Mouse (Mus musculus): Measurements from ENCODE around the gene Sptbn4. TPM values are rescaled to one million over a fixed set of nuclear protein-coding genes. Genes with fewer than 3 reads are reported as not detected.

Gene Sptbn4
- polyA plus RNA-seq, 1 experiment from 2014 or later: 0.09 TPM

- Histone ChIP-seq H3K27me3 (peaks cover 64% of the 10 kb centered on the region), H3K9ac (no peak overlapping the region), H3K4me3 (replicated peaks) (no peak overlapping the region), H3K36me3 (replicated peaks) (no peaks in the 10 kb centered on the region), H3K4me2 (peak overlapping the region; percentile 82), H3K4me1 (replicated peaks) (peaks cover 43% of the 10 kb centered on the region), H3K27ac (replicated peaks) (no peak overlapping the region), H3K9me3 (replicated peaks) (no peaks in the 10 kb centered on the region)
- WGBS (ENCODE audit: insufficient replicate concordance): 48% methylated on average over 6 of the region's 6 CpGs
- no peak for ATAC-seq (ENCODE audit: insufficient read depth)
Observed at GRCm38 (mm10) chr7:27360749-27361148, 86.7 kb downstream of the Sptbn4 start.

DNA sequence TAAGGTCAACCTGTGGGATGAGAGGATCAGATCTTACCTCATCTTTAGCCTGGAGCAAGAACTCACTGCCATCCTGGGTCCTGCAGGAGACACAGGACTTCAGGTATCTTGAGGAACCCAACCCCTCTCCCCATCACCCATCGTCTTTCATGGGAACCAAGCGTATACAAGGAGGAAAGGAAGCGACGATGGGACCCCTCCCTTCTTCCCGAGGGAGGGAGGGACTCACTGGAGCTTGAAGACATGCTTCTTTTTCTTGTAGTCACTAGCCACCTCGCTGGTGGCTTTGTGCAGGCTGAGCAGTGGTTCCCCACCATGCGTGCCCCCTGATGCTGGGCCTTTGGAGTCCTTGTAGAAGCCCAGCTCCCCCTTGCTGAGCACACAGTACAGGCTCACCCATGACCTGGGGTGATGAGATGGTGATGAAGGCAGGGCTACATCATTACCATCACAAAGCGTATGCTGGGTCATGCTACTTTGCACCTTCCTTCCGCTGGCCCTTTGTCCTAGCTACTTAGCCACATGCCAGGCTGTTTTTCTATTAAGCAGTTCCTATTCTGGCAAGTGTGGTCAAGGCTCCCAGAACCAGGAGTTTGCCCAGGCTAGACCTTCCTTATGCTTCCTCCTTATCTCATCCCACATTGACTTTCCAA is 87.7 kb downstream of the Sptbn4 start:
- H3K9ac ChIP-seq: no peak overlapping the region
- no peak for ATAC-seq (ENCODE audit: insufficient read depth)
- no peaks in the 10 kb centered on the region for H3K36me3 ChIP-seq (replicated peaks)
- 75% methylated on average over 9 of the region's 9 CpGs for WGBS (ENCODE audit: insufficient replicate concordance)
- no peak overlapping the region for H3K4me3 ChIP-seq (replicated peaks)
- peaks cover 55% of the 10 kb centered on the region for H3K27me3 ChIP-seq
- H3K4me1 ChIP-seq (replicated peaks): peaks cover 52% of the 10 kb centered on the region
- no peak overlapping the region for H3K4me2 ChIP-seq
- H3K9me3 ChIP-seq (replicated peaks): no peaks in the 10 kb centered on the region
- H3K27ac ChIP-seq (replicated peaks): no peak overlapping the region

- H3K4me2 ChIP-seq: no peak overlapping the region
- H3K9ac ChIP-seq: no peak overlapping the region
- H3K4me3 ChIP-seq (replicated peaks): no peak overlapping the region
- no peak overlapping the region for H3K27ac ChIP-seq (replicated peaks)
- H3K9me3 ChIP-seq (replicated peaks): no peaks in the 10 kb centered on the region
- ATAC-seq (ENCODE audit: insufficient read depth): no peak
- peaks cover 48% of the 10 kb centered on the region for H3K27me3 ChIP-seq
- no peaks in the 10 kb centered on the region for H3K36me3 ChIP-seq (replicated peaks)
- 64% methylated on average over 2 of the region's 2 CpGs for WGBS (ENCODE audit: insufficient replicate concordance)
- peaks cover 56% of the 10 kb centered on the region for H3K4me1 ChIP-seq (replicated peaks)
Observed at GRCm38 (mm10) chr7:27359162-27359561, 88.3 kb downstream of the Sptbn4 start.

- Histone ChIP-seq H3K4me2 (peak overlapping the region; percentile 90), H3K9ac (no peak overlapping the region), H3K4me1 (replicated peaks) (peaks cover 57% of the 10 kb centered on the region), H3K9me3 (replicated peaks) (no peaks in the 10 kb centered on the region), H3K27ac (replicated peaks) (peak overlapping the region; percentile 80), H3K36me3 (replicated peaks) (0 out of 2 replicates have a peak, but pooled peaks cover 8% of the 10 kb centered on the region), H3K4me3 (replicated peaks) (peak overlapping the region; percentile 83), H3K27me3 (peaks cover 32% of the 10 kb centered on the region)
- ATAC-seq (ENCODE audit: insufficient read depth): no peak
- WGBS (ENCODE audit: insufficient replicate concordance): 3% methylated on average over 3 of the region's 3 CpGs
Observed at GRCm38 (mm10) chr7:27357595-27357978, 89.9 kb downstream of the Sptbn4 start.

DNA sequence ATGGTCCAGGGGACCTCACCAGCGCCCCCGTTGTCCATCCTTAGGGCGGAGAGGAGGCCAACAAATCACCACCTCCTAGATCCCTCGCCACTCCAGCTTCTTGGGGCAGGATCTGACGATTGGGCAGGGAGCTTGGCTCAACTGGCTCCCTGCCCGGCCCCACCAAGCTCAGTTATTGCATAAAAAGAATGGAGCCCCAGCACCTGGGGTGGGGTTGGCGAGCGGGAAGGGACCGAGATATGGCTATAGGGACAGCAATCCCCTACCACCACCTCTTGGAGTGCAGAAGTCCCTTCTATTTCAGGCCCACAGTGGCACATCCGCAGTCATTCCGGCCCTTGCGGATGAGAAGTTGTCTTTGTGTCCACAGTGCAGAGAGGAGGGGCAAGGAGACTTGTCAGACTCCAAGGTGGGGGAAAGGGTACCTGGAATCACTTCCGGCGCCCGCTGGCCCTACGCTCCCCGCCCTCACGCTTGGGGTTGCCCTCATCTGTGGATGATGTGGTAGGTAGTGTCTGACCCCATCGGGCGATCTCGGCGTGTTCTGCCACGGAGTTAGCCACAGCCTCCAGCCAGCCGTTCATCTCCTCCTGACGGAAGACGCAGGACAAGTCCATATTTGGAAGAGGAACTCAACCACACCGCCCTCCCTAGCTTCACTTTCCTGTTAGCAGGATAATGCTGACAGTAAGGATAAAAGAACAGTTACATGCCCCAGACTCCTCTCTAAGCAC is 90.5 kb downstream of the Sptbn4 start, which contains the start of gene Gm20479:
TSS of gene Gm20479 (minus strand) at position 559 of the 734 bp plus-strand sequence.
- Histone ChIP-seq H3K9me3 (replicated peaks) (no peaks in the 10 kb centered on the region), H3K9ac (peak within 1 kb of the TSS; percentile 65), H3K4me3 (replicated peaks) (peak within 1 kb of the TSS; percentile 83), H3K27me3 (peaks cover 27% of the 10 kb centered on the region), H3K4me2 (peak within 1 kb of the TSS; percentile 90), H3K36me3 (replicated peaks) (peaks cover 11% of the 10 kb centered on the region; the same call in 1 of the 2 replicates), H3K4me1 (replicated peaks) (peaks cover 58% of the 10 kb centered on the region), H3K27ac (replicated peaks) (peak within 1 kb of the TSS; percentile 80)
- no peak for ATAC-seq (ENCODE audit: insufficient read depth)
- WGBS (ENCODE audit: insufficient replicate concordance): 4% methylated on average over 27 of the region's 27 CpGs

DNA sequence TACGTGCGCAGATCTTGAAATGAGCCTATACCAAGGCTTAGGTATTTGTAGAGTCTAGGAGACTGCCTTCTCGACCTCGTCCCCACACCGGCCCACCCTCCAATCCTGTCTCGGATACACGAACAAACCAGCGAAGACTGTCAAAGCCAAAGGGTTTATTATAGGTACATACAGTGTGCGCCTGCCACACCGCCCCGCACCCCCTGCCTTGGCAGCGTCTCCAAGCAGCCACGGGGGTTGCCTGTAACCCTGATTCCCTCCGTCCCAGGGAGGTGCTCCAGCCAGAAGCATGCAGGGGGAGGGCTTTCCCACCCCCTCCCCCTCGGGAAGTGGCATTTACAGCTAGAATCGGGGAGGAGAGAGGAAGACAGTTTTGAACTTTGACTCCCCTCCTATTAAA is 91.2 kb downstream of the Sptbn4 start:
- H3K36me3 ChIP-seq (replicated peaks): peaks cover 11% of the 10 kb centered on the region; the same call in 1 of the 2 replicates
- H3K27ac ChIP-seq (replicated peaks): peak overlapping the region; percentile 80
- peak overlapping the region; percentile 83 for H3K4me3 ChIP-seq (replicated peaks)
- no peaks in the 10 kb centered on the region for H3K9me3 ChIP-seq (replicated peaks)
- ATAC-seq (ENCODE audit: insufficient read depth): peak; percentile 16
- WGBS (ENCODE audit: insufficient replicate concordance): 1% methylated on average over 16 of the region's 16 CpGs
- H3K4me2 ChIP-seq: peak overlapping the region; percentile 90
- peaks cover 21% of the 10 kb centered on the region for H3K27me3 ChIP-seq
- peak overlapping the region; percentile 65 for H3K9ac ChIP-seq
- H3K4me1 ChIP-seq (replicated peaks): peaks cover 51% of the 10 kb centered on the region

DNA sequence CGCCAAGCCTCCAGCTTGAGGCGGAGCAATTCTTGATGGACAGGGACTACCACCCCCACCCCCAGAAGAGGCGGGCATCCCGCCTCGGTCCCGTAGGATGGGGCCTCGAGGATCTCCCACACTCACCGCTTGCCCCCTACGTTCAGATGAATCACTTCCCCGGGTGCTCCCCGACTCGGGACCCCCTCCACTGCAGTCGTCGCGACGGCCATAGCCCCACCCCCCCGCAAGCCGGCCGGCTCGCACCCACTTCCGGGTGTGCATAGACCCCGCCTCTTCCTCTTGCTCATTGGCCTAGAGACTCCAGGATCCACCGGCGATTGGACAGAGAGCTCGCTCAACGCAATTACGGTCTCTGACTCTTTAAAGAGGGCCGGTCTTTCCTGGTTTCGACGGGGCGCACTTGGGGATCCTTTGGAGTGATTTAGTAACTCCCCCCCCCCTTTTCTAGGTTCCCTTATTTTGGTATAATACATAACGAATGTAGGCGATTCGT is 91.7 kb downstream of the Sptbn4 start, which contains the start of gene Shkbp1:
TSS of gene Shkbp1 (minus strand) at position 275 of the 496 bp plus-strand sequence.
- Histone ChIP-seq H3K4me3 (replicated peaks) (peak within 1 kb of the TSS; percentile 83), H3K4me1 (replicated peaks) (peaks cover 46% of the 10 kb centered on the region), H3K9me3 (replicated peaks) (no peaks in the 10 kb centered on the region), H3K9ac (peak within 1 kb of the TSS; percentile 65), H3K27ac (replicated peaks) (peak within 1 kb of the TSS; percentile 80), H3K27me3 (peaks cover 21% of the 10 kb centered on the region), H3K4me2 (peak within 1 kb of the TSS; percentile 90), H3K36me3 (replicated peaks) (peaks cover 11% of the 10 kb centered on the region; the same call in 1 of the 2 replicates)
- WGBS (ENCODE audit: insufficient replicate concordance): 1% methylated on average over 34 of the region's 34 CpGs
- peak; percentile 87 for ATAC-seq (ENCODE audit: insufficient read depth)

- ATAC-seq (ENCODE audit: insufficient read depth): no peak
- Histone ChIP-seq H3K9me3 (replicated peaks) (no peaks in the 10 kb centered on the region), H3K4me2 (peak overlapping the region; percentile 90), H3K27me3 (peaks cover 21% of the 10 kb centered on the region), H3K4me3 (replicated peaks) (peak overlapping the region; percentile 83), H3K9ac (peak overlapping the region; percentile 65), H3K4me1 (replicated peaks) (peaks cover 44% of the 10 kb centered on the region), H3K36me3 (replicated peaks) (peaks cover 16% of the 10 kb centered on the region), H3K27ac (replicated peaks) (peak overlapping the region; percentile 80)
- WGBS (ENCODE audit: insufficient replicate concordance): 9% methylated on average over 14 of the region's 14 CpGs
Observed at GRCm38 (mm10) chr7:27355261-27355660, 92.2 kb downstream of the Sptbn4 start.

- Histone ChIP-seq H3K4me1 (replicated peaks) (peaks cover 44% of the 10 kb centered on the region), H3K9me3 (replicated peaks) (no peaks in the 10 kb centered on the region), H3K9ac (0 out of 2 replicates have a peak overlapping the region, but pooled peaks have one; percentile 7), H3K27me3 (peaks cover 19% of the 10 kb centered on the region), H3K4me3 (replicated peaks) (peak overlapping the region; percentile 83), H3K36me3 (replicated peaks) (peaks cover 18% of the 10 kb centered on the region), H3K4me2 (peak overlapping the region; percentile 90), H3K27ac (replicated peaks) (peak overlapping the region; percentile 80)
- 18% methylated on average over 4 of the region's 4 CpGs for WGBS (ENCODE audit: insufficient replicate concordance)
- peak; percentile 53 for ATAC-seq (ENCODE audit: insufficient read depth)
Observed at GRCm38 (mm10) chr7:27354783-27355182, 92.7 kb downstream of the Sptbn4 start.

DNA sequence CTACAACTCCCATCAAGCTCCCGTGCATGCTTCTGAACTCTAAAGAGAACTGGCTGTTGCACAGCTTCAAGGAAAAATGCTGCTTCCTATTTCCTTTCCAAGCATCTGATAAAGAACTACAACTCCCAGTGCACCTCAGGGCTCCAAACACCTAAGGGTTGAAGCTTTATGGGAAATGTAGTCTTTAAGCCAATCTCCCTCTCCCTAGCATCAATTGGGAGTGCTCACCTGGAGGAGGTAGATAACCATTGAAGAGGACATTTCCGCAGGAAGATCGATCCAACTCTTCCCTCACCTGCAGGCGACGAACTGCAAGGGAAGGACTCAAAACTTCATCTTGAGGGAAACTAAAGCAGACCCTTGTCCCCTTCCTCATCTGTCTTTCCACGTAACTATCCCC is 93.3 kb downstream of the Sptbn4 start:
- WGBS (ENCODE audit: insufficient replicate concordance): 29% methylated on average over 6 of the region's 6 CpGs
- Histone ChIP-seq H3K9ac (0 out of 2 replicates have a peak overlapping the region, but pooled peaks have one; percentile 7), H3K4me3 (replicated peaks) (peak overlapping the region; percentile 83), H3K4me2 (peak overlapping the region; percentile 90), H3K36me3 (replicated peaks) (peaks cover 18% of the 10 kb centered on the region), H3K27ac (replicated peaks) (peak overlapping the region; percentile 80), H3K27me3 (peaks cover 17% of the 10 kb centered on the region), H3K4me1 (replicated peaks) (peaks cover 44% of the 10 kb centered on the region), H3K9me3 (replicated peaks) (no peaks in the 10 kb centered on the region)
- no peak for ATAC-seq (ENCODE audit: insufficient read depth)

- H3K9ac ChIP-seq: no peak overlapping the region
- H3K4me1 ChIP-seq (replicated peaks): no peaks in the 10 kb centered on the region
- H3K4me3 ChIP-seq (replicated peaks): no peak overlapping the region
- no peak overlapping the region for H3K27ac ChIP-seq (replicated peaks)
- no peaks in the 10 kb centered on the region for H3K9me3 ChIP-seq (replicated peaks)
- H3K4me2 ChIP-seq: no peak overlapping the region
- 53% methylated on average over 6 of the region's 6 CpGs for WGBS (ENCODE audit: insufficient replicate concordance)
- peaks cover 19% of the 10 kb centered on the region for H3K36me3 ChIP-seq (replicated peaks)
- H3K27me3 ChIP-seq: 0 out of 2 replicates have a peak, but pooled peaks cover 5% of the 10 kb centered on the region
- no peak for ATAC-seq (ENCODE audit: insufficient read depth)
Observed at GRCm38 (mm10) chr7:27345444-27345843, 102.0 kb downstream of the Sptbn4 start.
